Mouse (Mus musculus) neutrophil, adult 59 days (primary cell): ENCODE results near the gene Cyp2a4. TPM values are rescaled to one million over a fixed set of nuclear protein-coding genes. Genes with fewer than 3 reads are reported as not detected.

Source experiments
- total RNA-seq, 2 experiments: library from RNA; stranded (reverse); gene quantifications; 1 replicate in 1 of 2; 2 replicates in 1 of 2; pipeline ENCODE4 v1.2.4; 2023

Gene Cyp2a4
- not detected for total RNA-seq

DNA sequence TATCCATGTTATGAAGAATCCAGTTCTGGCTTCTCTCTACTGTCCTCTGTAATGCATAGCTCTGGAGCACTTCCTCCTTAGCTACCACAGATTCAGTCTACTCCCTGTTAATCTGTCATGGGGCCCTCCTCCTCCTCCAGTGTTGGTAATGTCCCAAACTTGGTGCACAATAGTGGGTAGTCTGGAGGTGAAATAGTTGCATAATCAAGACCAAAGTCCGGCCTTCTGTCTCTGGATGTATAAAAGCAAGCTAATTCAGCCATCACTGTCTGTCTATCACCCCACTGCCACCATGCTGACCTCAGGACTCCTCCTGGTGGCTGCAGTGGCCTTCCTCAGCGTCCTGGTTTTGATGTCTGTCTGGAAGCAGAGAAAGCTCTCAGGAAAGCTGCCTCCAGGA lies at the start of gene Cyp2a4:
Cyp2a4 (plus strand) TSS at position 244 of the 400 bp plus-strand sequence.

DNA sequence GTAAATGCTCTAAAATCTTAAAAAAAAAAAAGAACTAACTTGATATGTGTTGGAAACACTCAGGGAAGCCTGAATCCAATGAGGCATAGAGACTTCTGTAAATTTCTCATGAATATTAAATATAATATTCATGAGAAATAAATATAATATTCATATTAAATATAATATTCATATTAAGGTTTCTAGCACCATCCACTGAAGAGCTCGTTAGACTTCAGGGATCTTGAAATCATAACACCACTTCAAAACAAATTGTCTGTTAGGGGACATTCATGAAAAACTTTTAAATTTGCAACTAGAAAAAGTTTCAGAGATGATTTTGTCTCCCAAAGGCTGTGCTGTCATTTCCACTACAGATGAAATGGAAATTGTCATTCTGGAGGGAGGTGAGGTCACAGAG lies 46.9 kb upstream of the Cyp2a4 start, which contains the start of gene Vmn1r184:
Vmn1r184 (plus strand) TSS at position 301 of the 400 bp plus-strand sequence.

Other genes with a start within 250 kb of the Cyp2a4 start
- not detected for gene Cyp2b13, start 245.7 kb upstream of the Cyp2a4 start, total RNA-seq
- under 1 TPM; 0.42 to 0.46 TPM for gene Cyp2b9, start 133.8 kb upstream of the Cyp2a4 start, total RNA-seq
- not detected for gene Vmn1r184, start 46.8 kb upstream of the Cyp2a4 start, total RNA-seq
- not detected for gene Nlrp9c, start 96.5 kb downstream of the Cyp2a4 start, total RNA-seq
- not detected for gene Nlrp4a, start 127.9 kb downstream of the Cyp2a4 start, total RNA-seq
- not detected for gene Nlrp9a, start 227.9 kb downstream of the Cyp2a4 start, total RNA-seq